Mouse (Mus musculus): ENCODE results near the gene Adssl1. TPM values are rescaled to one million over a fixed set of nuclear protein-coding genes. Genes with fewer than 3 reads are reported as not detected.

Adssl1 gene
- total RNA-seq, 1 experiment from 2014 or later: 34.1 TPM

DNA sequence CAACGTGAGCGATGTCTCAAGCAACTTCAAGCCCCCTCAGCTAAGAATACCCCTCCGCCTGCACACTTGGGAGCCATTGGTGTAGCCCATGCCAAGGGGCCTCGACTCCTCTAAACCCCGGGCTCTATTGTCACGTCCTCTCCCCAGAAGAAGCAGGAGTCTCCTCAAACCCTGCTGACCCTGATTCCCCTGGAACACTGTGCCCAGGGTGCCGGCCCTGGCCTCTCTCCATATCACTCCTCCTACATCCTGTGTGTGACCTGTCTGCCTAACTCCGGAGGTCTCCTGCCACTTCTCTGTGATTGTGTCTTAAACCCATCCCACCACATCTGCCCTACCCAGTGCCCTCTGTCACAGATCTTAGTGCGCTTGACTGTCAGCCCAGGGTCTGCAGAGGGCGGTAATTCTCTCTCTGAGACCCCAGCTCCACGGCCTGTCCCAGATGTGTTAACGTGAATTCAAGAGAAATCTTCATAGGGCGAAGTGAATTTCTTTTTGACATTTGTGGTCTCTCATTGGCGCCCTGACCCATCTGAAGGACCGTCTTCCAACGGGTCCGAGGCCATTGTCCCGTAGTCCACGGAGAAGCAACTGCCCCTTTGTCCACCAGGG lies 58.2 kb downstream of the Adssl1 start:
- no peak for DNase-seq

DNA sequence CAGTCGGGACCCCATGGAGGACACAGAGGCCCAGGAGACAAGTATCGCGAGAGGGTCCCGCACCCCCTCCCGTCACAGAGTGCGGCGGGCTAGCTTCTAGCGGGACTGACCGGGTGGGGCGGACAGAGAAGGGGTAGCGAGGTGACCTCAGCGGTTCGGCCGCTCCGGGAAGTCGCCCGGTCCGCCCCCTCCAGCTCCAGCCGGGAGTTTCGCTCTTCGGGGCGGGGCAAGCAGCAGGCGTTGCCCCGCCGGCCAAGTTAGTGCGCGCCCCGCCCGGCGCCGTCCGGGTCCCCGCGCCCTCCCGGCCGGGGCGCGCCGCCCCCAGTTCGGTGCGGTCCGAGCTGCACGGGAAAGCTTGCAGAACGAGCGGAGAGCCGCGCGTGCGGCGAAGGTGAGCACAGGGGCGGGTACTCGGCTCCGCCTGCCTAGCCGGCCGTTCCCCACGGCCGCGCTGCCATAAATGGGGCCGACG lies 58.7 kb downstream of the Adssl1 start, which contains the start of gene Zbtb42:
Gene Zbtb42, plus strand, starts transcription at position 274 of the 472 bp plus-strand sequence.
- DNase-seq: peak; percentile 85

DNA sequence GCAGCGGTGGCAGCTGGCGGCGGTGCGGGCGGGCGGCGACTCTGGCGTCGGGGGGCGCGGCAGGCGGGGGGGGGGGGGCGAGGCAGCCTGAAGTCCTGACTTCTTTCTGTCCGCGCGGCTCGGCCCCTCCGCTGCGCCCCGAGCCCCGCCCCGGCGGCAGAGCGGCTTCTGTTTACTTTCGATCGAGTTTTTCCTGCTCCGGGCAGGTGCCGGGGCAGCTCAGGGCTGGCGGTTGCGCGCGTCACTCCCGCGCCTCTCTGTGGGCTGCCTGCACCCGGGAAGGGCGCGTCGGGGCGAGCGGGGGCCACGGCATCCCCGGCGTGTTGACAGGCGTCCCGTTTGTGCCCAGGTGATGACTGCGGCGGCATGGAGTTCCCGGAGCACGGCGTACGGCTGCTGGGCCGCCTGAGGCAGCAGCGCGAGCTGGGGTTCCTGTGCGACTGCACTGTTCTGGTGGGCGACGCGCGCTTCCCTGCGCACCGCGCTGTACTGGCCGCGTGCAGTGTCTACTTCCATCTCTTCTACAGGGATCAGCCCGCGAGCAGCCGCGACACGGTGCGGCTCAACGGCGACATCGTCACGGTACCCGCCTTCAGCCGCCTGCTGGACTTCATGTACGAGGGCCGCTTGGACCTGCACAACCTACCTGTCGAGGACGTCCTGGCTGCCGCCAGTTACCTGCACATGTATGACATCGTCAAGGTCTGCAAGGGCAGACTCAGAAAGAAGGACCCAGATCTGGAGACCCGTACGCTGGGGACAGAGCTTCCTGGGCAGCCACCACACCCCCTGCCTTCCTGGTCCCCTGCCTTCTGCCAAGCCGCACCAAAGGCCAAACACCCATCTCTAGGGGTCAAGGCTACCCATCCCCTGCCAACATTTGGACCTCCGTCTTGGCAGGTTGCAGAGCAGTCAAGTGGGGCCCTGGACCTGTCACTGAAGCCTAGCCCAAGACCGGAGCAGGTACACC lies 59.5 kb downstream of the Adssl1 start:
- DNase-seq: peak; percentile 53

DNA sequence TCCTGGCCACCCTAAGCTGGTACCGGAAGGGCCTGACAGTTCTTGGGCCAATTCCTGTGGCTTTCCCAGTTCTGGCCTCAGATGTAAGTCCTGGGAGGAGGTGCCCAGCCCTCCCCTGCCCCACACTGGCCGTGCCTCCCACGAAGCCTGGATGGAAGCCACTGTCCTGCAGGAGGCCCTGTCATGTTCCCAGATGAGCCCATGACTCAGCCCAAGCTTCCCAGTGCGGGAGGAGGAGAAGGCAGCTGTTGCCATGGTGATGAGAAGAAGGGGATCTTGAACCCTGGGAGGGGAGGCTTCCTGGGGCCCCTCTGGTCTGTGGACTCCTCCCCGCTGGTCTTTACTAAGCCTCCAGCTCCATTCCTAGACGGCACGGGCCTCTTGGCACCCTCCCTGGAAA lies 63.5 kb downstream of the Adssl1 start:
- DNase-seq: no peak

DNA sequence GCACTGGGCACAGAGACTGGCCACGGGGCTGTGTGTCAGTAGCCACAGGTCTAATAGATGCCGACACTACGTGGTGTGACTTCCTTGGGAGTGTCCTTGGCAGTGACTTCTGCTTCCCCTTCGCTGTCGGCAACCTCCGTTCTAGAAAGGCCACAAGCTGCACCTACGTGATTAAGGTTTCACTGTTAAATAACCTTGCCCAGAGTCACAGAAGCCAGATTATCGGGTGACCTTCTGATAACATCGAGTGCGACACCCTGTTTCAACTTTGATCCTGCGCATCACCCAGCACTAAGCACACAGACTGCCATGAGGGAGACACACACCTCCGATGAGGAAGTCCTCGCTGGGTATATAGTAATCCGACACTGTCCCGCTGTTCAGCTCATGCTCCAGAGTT lies 68.6 kb downstream of the Adssl1 start:
- DNase-seq: no peak

Small RNAs within 50 kb of the gene (microRNA-seq; reads per million reads assigned to microRNA genes)
- 1.7 to 2.7 reads per million in 2 experiments for gene Mir6939

Other genes starting within 250 kb of the Adssl1 start
- gene A530016L24Rik, start 130.6 kb upstream of the Adssl1 start, total RNA-seq (2021): 11.8 and 17.0 TPM in 2 replicates
- 3.9 and 6.0 TPM in 2 replicates for gene Tmem179, start 103.3 kb upstream of the Adssl1 start, total RNA-seq (2021)
- gene Inf2, start 31.3 kb upstream of the Adssl1 start, total RNA-seq (2021): 25.3 and 33.2 TPM in 2 replicates
- 48.4 and 54.1 TPM in 2 replicates for gene Siva1, start 24.6 kb downstream of the Adssl1 start, total RNA-seq (2021)
- 245 and 247 TPM in 2 replicates for gene Akt1, start 54.8 kb downstream of the Adssl1 start, total RNA-seq (2021)
- 2.8 and 4.6 TPM in 2 replicates for gene Zbtb42, start 58.8 kb downstream of the Adssl1 start, total RNA-seq (2021)
- 29.1 and 33.0 TPM in 2 replicates for gene Cep170b, start 100.4 kb downstream of the Adssl1 start, total RNA-seq (2021)
- gene Pld4, start 140.6 kb downstream of the Adssl1 start, total RNA-seq (2021): 6.4 and 19.9 TPM in 2 replicates
- gene Ahnak2, start 182.6 kb downstream of the Adssl1 start, total RNA-seq (2021): 7.2 and 9.6 TPM in 2 replicates
- 3.4 and 5.6 TPM in 2 replicates for gene Clba1, start 188.9 kb downstream of the Adssl1 start, total RNA-seq (2021)
- gene Cdca4, start 209.4 kb downstream of the Adssl1 start, total RNA-seq (2021): 19.9 and 21.4 TPM in 2 replicates
- gene Gpr132, start 248.2 kb downstream of the Adssl1 start, total RNA-seq (2021): 0.30 and 3.4 TPM in 2 replicates

Measured in adrenal gland, postnatal 14 days (tissue).